Mouse (Mus musculus) erythroblast, embryonic 14.5 days (primary cell): ENCODE results near the gene Gm10135. TPM values are rescaled to one million over a fixed set of nuclear protein-coding genes. Genes with fewer than 3 reads are reported as not detected.
"Not testable (repeated sequence)": the region's sequence is repeated elsewhere in the genome, so short reads cannot be mapped to it uniquely, and the experiment has no call there.

Experiments used
- H3K27me3 ChIP-seq: 2 replicates; pipeline ENCODE4 v1.6.1; 2012; ENCODE audit warnings: inconsistent platforms; ENCODE audit not compliant: control insufficient read depth
- H3K36me3 ChIP-seq: 2 replicates; pipeline ENCODE4 v1.6.1; 2012; ENCODE audit warnings: mild to moderate bottlenecking, inconsistent platforms; ENCODE audit not compliant: control insufficient read depth
- H3K4me1 ChIP-seq: 2 replicates; pipeline ENCODE4 v1.6.1; 2012; ENCODE audit warnings: inconsistent platforms; ENCODE audit not compliant: control insufficient read depth
- H3K4me3 ChIP-seq: replicated peaks from 2 replicates; pipeline ENCODE3; 2012; ENCODE audit warnings: moderate library complexity, mild to moderate bottlenecking, inconsistent platforms
- H3K9me3 ChIP-seq: 2 replicates; pipeline ENCODE4 v1.6.1; 2012; ENCODE audit warnings: low read length, inconsistent platforms, mixed read lengths; ENCODE audit not compliant: control insufficient read depth
- GATA1 ChIP-seq: IDR thresholded peaks from 2 replicates; pipeline ENCODE4 v1.6.1; 2012; ENCODE audit warnings: low read length, inconsistent platforms, mixed read lengths
- TAL1 ChIP-seq: IDR thresholded peaks from 3 replicates; pipeline ENCODE4 v1.6.1; 2012; ENCODE audit warnings: low read length, inconsistent platforms, mixed read lengths
- polyA plus RNA-seq: library from polyadenylated mRNA; stranded (reverse); fragments of >175 nt; gene quantifications from 2 replicates; pipeline ENCODE4 v1.2.3, GENCODE M21; 2012

Gm10135 gene
- polyA plus RNA-seq, result not detected in 2 replicates

DNA sequence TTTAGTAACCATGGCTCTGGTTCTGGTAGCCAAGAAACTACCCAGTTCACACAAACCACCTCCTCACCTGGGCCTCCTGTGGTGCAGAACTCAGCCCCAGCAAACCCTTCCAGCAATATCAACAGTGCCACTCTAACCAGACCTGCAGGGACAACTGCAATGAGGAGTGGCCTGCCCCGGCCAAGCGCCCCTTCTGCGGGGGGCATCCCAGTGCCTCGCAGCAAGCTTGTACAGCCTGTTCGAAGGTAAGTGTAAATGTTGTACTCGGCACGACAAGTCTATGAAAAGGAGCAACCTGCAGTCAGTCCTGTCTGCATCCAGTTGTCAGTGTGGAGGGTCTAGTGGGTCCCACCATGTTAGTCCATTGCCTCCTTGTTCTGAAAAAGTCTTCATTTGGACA, at the start of gene Gm10135:
Gene Gm10135 (minus strand): TSS at position 101 of the 400 bp plus-strand sequence.
- Histone ChIP-seq H3K9me3 (no peaks in the 10 kb centered on the region), H3K27me3 (no peaks in the 10 kb centered on the region), H3K4me3 (no peak within 1 kb of the TSS), H3K4me1 (no peaks in the 10 kb centered on the region), H3K36me3 (peaks cover 3% of the 10 kb centered on the region; the same call in 1 of the 2 replicates)
- TF ChIP-seq GATA1 (no peak), TAL1 (no peak)

DNA sequence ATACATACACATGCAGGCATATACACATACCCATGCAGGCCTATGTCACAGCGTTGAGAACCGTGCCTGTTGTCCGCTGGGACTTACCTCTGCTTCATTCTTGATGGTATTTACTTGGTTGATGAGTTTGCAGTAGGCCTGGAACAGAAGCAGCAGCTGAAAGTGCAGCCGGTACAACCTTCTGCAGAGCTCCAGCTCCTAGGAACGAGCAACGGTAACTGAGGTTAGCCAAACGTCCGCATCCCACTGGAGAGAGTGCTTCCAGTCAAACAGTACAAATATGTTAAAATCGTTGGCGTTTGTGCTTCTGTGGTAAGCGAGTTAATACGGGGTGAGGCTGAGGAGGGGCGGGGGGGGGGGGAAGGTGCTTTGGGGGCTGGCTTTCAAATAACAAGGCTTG, 49.3 kb upstream of the Gm10135 start:
- Histone ChIP-seq H3K4me1 (no peaks in the 10 kb centered on the region), H3K4me3 (no peak overlapping the region), H3K9me3 (no peaks in the 10 kb centered on the region), H3K27me3 (no peaks in the 10 kb centered on the region), H3K36me3 (peaks cover 84% of the 10 kb centered on the region)
- TF ChIP-seq GATA1 (no peak), TAL1 (no peak)

DNA sequence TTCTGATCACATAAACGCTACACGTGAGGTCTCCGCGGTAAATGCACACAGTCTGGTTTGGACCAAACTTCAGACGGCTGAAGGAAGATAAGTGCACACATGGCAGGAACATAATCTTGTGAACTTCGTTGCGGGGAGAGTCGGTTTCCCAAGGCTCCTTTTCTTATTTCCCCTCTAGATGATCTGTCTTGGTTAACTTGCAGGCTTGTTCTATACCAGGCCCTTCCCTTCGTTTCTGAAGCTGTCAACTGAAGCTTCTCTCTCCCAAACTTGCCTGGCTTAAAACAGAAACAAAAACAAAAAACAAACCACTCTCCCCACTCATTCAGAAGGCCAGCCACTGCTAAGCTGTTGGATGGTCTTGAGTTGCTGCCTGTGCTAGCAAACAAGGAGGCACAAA, 40.2 kb upstream of the Gm10135 start:
- no peak for TF ChIP-seq GATA1
- TF ChIP-seq TAL1, result no peak
- Histone ChIP-seq H3K4me3 (no peak overlapping the region), H3K27me3 (peaks cover 53% of the 10 kb centered on the region), H3K4me1 (no peaks in the 10 kb centered on the region), H3K9me3 (peaks cover 2% of the 10 kb centered on the region; the same call in 1 of the 2 replicates), H3K36me3 (peaks cover 2% of the 10 kb centered on the region)

DNA sequence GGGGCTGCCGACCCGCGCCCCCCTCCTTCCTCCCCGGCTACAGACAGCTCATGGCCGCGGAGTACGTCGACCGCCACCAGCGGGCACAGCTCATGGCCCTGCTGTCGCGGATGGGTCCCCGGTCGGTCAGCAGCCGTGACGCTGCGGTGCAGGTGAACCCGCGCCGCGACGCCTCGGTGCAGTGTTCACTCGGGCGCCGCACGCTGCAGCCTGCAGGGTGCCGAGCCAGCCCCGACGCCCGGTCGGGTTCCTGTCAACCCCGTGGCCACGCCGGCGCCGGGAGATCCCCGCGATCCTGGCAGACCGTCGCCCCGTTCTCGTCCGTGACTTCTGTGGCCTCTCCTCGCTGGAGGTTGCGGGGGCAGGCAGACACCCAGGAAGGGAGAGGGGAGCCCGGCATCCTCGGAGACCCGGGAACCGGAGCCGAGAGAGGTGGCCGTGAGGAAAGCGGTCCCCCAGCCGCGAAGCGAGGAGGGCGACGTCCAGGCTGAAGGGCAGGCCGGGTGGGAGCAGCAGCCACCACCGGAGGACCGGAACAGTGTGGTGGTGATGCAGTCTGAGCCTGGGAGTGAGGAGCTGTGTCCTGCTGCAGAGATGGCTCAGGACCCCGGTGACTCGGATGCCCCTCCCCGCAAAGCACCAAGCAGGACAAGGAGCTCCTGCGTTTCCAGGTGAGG, 39.2 kb upstream of the Gm10135 start:
- peaks cover 54% of the 10 kb centered on the region for H3K27me3 ChIP-seq
- H3K36me3 ChIP-seq, H3K9me3 ChIP-seq, H3K4me1 ChIP-seq, H3K4me3 ChIP-seq: not testable (repeated sequence)

DNA sequence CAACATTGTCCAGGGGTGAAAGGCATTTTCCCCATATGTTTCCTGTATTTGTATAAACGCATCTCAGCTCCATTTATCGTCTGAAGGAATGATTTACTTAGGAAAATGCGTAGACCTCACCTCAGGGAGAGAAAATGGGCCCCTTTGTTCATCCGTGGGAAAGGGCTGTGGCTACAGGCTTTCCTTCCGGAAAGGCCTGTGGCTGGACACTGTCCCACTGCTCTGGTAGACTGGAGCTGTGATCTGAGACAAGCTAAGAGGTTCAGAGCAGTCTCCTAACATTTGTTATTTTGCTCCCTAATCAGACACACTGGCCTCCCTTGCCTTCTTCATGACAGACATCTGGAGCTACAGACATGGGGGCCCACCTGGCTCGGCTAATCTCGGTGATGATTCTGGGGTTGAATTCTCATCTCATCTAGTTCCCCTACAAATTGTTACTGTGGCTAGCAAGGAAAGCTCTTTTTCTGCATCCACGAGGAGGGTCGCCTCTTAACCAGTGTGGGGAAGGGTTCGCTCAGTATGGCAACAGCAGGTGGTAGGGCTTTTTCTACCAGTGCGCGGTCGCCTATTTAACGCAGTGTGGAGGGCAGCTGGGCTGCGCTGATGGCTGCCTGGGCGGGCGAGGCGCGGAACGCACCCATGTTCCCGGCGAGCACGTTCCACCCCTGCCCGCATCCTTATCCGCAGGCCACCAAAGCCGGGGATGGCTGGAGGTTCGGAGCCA, 38.5 kb upstream of the Gm10135 start:
- not testable (repeated sequence) for H3K4me1 ChIP-seq, H3K4me3 ChIP-seq, H3K9me3 ChIP-seq, H3K36me3 ChIP-seq
- peaks cover 61% of the 10 kb centered on the region for H3K27me3 ChIP-seq

DNA sequence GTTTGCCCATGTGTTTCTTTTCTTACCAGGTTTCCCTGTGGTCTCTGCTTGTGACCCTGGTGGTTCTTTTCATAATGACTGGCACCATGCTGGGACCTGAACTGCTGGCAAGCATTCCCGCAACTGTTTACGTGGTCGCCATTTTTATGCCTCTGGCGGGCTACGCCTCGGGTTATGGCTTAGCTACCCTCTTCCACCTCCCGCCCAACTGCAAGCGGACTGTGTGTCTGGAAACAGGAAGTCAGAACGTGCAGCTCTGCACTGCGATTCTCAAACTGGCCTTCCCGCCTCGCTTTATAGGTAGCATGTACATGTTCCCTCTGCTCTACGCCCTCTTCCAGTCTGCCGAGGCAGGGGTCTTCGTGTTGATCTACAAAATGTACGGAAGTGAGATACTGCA, 37.3 kb upstream of the Gm10135 start:
- H3K4me3 ChIP-seq, H3K4me1 ChIP-seq, H3K9me3 ChIP-seq, H3K36me3 ChIP-seq: not testable (repeated sequence)
- peaks cover 70% of the 10 kb centered on the region for H3K27me3 ChIP-seq

DNA sequence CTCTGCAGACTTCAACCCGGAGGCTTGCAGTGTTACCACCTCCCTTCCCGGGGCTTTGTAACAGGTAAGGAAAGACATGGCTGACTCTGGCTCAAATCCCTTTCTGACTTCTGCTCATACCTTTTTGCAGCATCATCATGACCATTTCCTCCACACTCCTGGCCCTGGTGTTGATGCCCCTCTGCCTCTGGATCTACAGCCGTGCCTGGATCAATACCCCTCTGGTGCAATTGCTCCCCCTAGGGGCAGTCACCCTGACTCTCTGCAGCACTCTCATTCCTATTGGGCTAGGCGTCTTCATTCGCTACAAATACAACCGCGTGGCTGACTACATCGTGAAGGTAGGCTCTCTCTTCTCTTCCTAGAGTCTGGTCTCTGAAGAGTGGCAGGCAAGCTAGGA, 33.7 kb upstream of the Gm10135 start:
- H3K36me3 ChIP-seq, H3K4me3 ChIP-seq, H3K9me3 ChIP-seq, H3K4me1 ChIP-seq: not testable (repeated sequence)
- H3K27me3 ChIP-seq, result peaks cover 66% of the 10 kb centered on the region

DNA sequence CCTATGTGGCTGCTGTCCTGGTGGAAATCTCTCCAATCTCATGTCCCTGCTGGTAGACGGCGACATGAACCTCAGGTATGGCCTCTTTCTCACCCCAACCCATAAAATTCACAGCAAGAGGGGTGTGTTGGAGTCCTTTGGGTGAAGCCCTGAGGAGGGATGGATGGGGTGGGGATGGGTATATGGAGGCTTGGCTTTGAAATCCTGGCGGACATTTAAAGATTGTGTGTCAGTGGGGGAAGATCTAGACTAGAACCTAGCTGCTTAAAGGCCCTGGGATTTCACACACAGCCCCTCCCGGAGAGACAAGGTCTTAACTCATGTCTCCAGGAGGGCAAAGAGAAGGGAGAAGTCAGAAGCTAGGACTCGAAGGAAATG, 33.1 kb upstream of the Gm10135 start:
- no peak for TF ChIP-seq TAL1
- TF ChIP-seq GATA1, result no peak
- peaks cover 2% of the 10 kb centered on the region for H3K4me1 ChIP-seq
- peaks cover 59% of the 10 kb centered on the region for H3K27me3 ChIP-seq
- no peaks in the 10 kb centered on the region for H3K36me3 ChIP-seq
- H3K4me3 ChIP-seq, result no peak overlapping the region
- peaks cover 4% of the 10 kb centered on the region; the same call in 1 of the 2 replicates for H3K9me3 ChIP-seq

DNA sequence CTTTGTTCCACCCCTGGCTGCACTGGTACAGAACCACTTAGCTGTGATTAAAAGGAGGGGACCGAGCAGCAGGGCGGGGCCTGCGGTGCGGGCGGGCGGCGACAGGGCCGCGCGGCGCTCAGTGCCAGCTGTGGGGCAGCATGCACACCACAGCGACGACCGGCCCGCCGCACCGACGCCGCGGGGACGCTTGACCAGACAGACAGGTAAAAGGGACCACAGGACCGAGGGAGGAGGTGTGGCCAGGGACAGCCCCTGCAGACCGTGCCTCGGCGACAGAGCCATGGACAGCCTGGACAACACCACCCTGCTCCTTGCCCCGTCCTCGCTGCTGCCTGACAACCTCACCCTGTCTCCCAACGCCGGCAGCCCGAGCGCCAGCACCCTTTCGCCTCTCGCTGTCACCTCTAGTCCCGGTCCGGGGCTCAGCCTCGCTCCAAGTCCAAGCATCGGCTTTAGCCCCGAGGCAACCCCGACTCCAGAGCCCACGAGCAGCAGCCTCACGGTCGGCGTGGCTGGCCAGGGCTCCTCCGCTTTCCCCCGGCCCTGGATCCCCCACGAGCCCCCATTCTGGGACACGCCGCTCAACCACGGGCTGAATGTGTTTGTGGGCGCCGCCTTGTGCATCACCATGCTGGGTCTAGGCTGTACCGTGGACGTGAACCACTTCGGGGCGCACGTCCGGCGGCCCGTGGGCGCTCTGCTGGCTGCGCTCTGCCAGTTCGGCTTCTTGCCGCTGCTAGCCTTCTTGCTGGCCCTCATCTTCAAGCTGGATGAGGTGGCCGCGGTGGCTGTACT, 32.5 kb upstream of the Gm10135 start, which contains the start of gene Slc10a4:
Gene Slc10a4 (plus strand): TSS at position 100 of the 798 bp plus-strand sequence.
- Histone ChIP-seq H3K36me3 (no peaks in the 10 kb centered on the region), H3K4me1 (peaks cover 2% of the 10 kb centered on the region), H3K27me3 (peaks cover 53% of the 10 kb centered on the region), H3K9me3 (peaks cover 4% of the 10 kb centered on the region; the same call in 1 of the 2 replicates), H3K4me3 (no peak within 1 kb of the TSS)
- TF ChIP-seq TAL1 (no peak), GATA1 (no peak)
